Mouse (Mus musculus) neutrophil, adult 5-6 weeks (primary cell): ENCODE results near the gene Sf3a3. TPM values are rescaled to one million over a fixed set of nuclear protein-coding genes. Genes with fewer than 3 reads are reported as not detected.

Experiments used
- ATAC-seq: fragments of 151-379, 151-347 bp; 2 replicates; pipeline ENCODE4 v1.8.0; 2017; ENCODE audit warnings: mild to moderate bottlenecking, moderate TSS enrichment; ENCODE audit not compliant: insufficient number of reproducible peaks, poor library complexity, low FRiP score, severe bottlenecking; ENCODE audit errors: extremely low read depth
- total RNA-seq: library from RNA; stranded (forward); fragments of 200-1000 nt; gene quantifications from 2 replicates; pipeline ENCODE4 v1.2.3, GENCODE M21; 2017

Gene Sf3a3
- total RNA-seq, 1 experiment from 2014 or later, result 71.5 TPM

GRCm38 (mm10) chr4:124766566-124766940, 52.0 kb downstream of the Sf3a3 start:
- ATAC-seq, result no peak

- ATAC-seq, result no peak
These were observed 54.5 kb downstream of the Sf3a3 start for GRCm38 (mm10) chr4:124768963-124769591.

GRCm38 (mm10) chr4:124770624-124771023, 56.0 kb downstream of the Sf3a3 start:
- ATAC-seq, result no peak

- ATAC-seq, result no peak
These were observed 57.5 kb downstream of the Sf3a3 start for GRCm38 (mm10) chr4:124772125-124772524.

GRCm38 (mm10) chr4:124773449-124773848, 58.9 kb downstream of the Sf3a3 start:
- ATAC-seq, result no peak

- no peak for ATAC-seq
These were observed 59.4 kb downstream of the Sf3a3 start for GRCm38 (mm10) chr4:124773995-124774394.

GRCm38 (mm10) chr4:124774429-124774828, 59.9 kb downstream of the Sf3a3 start:
- no peak for ATAC-seq

GRCm38 (mm10) chr4:124781361-124781760, 66.8 kb downstream of the Sf3a3 start:
- ATAC-seq, result no peak

Other genes starting within 250 kb of the Sf3a3 start
- not detected in 2 replicates for gene 3100002H09Rik, start 104.0 kb upstream of the Sf3a3 start, total RNA-seq
- gene Pou3f1, start 58.0 kb upstream of the Sf3a3 start, total RNA-seq, result not detected in 2 replicates
- 35.6 and 46.1 TPM in 2 replicates for gene Utp11, start 21.2 kb upstream of the Sf3a3 start, total RNA-seq
- 9.7 and 12.0 TPM in 2 replicates for gene Fhl3, start 14.1 kb upstream of the Sf3a3 start, total RNA-seq
- 26.2 and 27.1 TPM in 2 replicates for gene Inpp5b, start 27.1 kb downstream of the Sf3a3 start, total RNA-seq
- 20.4 and 22.7 TPM in 2 replicates for gene Mtf1, start 87.3 kb downstream of the Sf3a3 start, total RNA-seq
- gene Yrdc, start 135.9 kb downstream of the Sf3a3 start, total RNA-seq, result 22.5 and 30.2 TPM in 2 replicates
- 4.7 and 7.2 TPM in 2 replicates for gene 1110065P20Rik, start 136.4 kb downstream of the Sf3a3 start, total RNA-seq
- gene Maneal, start 147.4 kb downstream of the Sf3a3 start, total RNA-seq, result 0.49 TPM in 1 of 2 replicates, not detected in the other
- not detected in 2 replicates for gene Epha10, start 166.1 kb downstream of the Sf3a3 start, total RNA-seq
- gene 9930104L06Rik, start 222.3 kb downstream of the Sf3a3 start, total RNA-seq, result 22.2 and 25.4 TPM in 2 replicates
- gene Cdca8, start 224.5 kb downstream of the Sf3a3 start, total RNA-seq, result 0.93 and 2.1 TPM in 2 replicates